Mouse (Mus musculus): ENCODE measurements around the gene Gak.

Gene Gak

DNA sequence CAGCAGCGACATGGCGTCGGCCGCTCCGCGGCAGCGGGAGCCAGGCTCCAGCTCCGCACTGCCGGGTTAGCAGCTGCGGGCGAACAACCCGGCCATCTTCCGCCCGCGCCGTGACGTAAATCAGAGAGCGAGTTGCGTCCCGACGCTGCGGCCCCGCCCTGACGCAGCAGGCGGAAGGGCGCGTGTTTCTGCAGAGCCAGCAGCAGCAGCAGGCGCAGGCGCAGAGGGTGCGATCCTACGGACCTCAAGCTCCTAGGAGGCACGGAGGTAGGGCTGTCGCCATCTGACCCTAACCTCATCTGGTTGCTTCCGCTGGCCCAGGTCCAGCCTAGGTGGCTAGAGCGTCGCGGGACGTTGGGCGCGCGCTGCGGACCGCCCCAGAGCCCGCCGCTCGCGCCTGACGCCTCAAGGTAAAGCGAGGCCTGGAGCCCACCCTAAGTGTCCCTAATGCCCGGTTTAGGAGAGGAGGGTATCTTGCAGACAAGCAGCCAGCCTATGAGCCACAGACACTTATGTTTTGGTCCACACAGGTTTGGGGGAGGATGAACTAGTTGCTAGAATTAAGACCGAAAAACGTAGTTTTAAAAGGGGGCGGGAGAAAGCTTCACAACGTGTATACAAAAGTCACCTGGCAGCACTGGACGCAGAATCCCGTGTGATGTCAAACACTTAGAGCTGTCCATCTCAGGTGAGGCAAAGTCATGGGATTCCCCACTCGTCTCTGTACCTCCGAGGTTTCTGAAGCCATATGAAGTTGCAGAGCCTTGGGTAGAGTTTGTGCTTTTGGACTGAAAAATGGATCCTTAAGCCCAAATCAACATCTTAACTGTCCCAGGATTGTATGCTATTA, at the start of gene Gak, which contains the start of gene Tmem175:
Gene Gak, minus strand, starts transcription at position 122 of the 850 bp plus-strand sequence.
Gene Tmem175, plus strand, starts transcription at position 137 of the 850 bp plus-strand sequence.
- DNase-seq: peak; percentile 95

DNA sequence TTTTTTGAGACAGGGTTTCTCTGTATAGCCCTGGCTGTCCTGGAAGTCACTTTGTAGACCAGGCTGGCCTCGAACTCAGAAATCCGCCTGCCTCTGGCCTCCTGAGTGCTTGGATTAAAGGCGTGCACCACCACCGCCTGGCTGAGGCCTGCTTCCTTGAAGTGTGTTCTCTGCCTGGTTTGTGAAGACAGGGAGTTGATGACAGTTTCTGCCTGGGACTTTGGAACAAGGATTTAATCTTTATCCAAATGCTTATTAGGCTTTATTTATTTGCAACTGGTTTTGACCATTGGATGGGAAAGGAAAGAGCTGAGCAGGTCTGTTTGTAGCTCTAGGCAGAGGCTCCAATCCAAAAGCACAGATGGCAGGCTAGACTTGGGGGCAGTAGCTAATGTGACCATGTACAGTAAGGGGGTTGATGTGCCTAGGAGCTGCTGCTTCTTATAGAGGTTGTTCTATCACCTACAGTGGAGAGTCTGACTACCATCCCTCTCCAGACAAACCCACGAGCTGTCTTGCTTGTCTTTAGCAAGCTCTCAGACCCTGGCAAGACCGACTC, 48.8 kb upstream of the Gak start:
- peak; percentile 50 for DNase-seq

DNA sequence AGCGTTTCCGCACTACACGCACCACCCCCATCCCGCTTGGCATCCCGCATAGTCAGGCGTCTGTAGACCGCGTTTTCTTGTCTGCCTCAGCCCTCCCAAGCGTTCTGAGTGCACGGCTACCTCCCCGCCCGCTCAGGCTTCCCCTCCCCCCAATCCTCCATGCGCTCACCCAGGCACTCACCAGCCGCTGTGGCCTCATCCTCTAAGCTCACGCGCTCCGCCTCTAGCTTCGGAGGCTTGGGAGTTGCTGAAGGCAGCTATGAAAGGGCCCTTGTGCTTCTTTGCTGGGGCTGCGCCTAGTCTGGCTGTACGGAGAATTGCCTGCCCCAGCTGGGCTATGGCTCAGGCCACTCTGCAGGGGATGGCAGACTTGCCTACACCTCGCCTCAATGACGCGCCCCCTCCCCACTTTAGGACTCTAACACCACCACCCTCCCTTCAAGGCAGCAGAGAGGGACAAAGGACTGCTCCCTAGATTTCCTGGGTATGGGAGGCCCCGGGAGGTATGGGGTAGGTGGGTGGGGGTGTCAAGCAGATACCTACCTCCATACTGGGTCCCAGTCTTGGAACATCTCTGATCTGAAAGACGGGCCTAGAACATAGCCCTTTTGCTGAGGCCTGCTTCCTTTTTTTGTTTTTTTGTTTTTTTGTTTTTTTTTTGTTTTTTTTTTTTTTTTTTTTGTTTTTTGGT, 48.2 kb upstream of the Gak start:
- peak; percentile 81 for DNase-seq

DNA sequence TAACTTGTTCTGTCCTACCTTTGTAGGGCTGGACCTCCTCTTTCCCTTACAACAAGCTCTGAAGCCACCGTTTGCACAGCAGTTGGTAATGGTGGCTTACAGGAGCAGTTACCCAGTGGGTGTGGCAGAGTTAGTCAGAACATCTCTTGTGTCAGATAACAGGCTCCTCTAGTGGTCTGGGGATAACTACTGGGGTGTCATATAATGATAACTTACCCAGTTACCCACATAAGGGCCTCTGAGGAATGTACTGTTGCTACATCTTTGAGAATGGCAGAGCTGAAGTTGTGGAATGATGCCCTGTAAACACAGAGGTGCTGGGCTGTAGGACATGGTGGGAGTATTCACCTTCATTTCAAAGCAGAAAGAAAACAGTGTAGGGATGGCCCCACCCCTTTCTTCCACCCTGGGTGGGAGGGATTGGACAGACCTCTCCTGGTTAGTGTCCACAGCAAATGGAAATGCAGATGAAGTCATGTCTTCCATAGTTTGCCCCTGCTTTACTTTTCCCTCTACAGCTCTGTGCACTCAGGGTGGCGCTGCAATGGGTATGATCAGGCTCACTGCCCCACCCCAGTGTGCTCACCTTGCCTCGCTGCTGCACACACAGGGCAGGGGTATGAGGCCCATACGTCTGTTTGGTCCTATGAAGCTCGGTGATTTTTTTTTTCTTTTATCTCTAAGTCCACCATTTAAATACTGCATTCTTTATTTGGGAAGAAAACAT, 47.4 kb upstream of the Gak start:
- DNase-seq: no peak

DNA sequence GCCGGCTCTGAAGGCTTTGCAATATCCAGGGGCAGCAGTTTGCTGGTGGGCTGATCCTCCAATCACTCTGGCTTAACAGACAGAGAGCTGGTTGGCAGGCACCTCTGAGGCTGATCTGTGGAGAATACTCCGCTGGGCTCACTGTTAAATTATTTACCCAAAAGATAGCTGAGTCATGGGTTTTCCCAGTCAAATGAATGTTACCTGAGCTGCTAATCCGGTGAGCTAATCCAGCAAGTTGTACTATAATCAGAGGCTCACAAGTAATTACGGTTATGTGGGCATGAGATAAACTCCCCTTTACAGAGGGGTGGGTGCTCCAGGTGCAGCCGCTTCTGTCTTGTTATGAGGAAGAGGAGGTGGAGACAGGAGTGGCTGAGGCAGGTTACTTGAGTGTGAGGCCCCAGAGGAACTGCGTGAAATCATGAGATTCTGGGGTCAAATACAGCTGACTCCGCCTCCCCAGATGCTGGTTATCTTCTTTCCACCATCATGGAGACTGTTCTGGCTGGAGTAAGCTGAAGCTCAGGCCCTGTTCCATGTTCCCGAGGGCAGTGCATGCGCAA, 45.8 kb upstream of the Gak start, which contains the start of gene Slc26a1:
Gene Slc26a1, minus strand, starts transcription at position 319 of the 566 bp plus-strand sequence.
- no peak for DNase-seq

DNA sequence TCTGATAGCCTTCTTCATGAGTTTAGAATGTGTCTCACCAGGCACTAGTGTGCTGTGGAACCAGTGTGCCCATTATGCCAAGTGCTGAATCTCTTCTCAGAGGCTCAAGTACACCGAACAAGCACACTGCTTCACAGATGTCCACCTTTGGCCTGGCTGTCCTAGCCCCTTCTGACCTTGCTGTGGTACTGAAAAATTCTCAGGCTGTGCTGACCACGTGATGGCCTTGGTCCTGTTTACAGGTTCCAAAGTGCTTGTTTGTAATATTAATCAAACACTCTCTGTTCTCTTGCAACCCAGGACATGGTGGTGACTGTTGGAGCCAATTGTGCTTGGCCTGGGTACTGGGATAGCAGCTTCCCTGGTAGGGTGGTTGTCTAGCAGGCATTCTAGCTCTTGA, 45.1 kb upstream of the Gak start:
- no peak for DNase-seq

DNA sequence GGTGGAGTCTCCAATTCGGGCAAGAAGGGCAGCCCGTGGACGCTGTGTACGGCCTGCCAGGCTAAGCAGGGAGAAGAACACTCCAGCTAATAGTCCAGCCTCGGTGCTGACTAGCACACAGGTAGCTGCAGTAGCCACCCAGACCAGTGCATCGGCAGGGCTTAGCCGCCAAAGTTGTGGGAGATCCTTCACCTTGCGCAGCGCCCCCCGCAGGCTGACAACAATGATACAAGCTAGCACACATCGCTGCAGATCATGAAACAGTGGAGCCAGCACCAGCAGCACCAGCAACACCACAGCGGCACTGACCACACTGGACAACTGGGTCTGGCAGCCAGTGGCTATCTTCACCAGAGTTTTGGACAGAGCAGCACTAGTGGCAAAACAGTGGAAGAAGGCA, 42.2 kb upstream of the Gak start:
- DNase-seq: no peak

DNA sequence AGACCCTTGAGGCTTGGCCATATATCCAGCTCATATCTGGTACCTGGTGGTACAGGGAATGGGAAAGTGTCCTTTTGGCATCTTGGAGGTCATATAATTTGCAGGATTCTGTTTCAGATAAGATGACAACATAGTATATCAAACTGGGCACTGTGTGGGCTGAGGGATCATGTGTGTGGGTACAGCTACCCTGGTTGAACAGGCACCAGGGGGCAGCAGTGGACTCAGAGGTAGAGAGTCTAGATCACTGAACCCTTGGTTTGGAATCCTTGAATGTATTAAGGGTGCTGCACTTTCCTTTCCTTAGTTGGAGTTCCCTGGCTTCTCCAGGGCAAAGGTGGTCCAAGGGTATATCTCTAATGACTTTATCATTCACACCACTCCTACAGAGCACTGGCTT, 41.2 kb upstream of the Gak start:
- DNase-seq: no peak

DNA sequence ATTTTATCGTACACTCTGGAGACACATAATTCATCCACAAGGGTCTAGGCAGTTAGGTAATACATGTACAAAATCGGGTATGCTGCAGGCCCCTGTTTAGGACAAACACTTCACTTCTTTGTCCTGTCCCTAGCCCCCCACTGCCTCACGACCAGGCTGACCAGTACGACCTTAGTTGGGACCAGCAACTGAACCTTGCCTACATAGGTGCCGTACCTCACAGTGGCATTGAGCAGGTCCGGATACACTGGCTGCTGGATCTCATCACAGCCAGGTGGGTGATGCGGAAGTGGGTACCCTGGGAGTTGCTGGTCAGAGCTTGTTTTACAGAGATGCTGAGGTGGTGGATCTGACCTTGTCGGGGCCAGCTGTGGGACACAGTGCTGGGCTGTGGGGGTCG, 40.4 kb upstream of the Gak start:
- DNase-seq: peak; percentile 54

DNA sequence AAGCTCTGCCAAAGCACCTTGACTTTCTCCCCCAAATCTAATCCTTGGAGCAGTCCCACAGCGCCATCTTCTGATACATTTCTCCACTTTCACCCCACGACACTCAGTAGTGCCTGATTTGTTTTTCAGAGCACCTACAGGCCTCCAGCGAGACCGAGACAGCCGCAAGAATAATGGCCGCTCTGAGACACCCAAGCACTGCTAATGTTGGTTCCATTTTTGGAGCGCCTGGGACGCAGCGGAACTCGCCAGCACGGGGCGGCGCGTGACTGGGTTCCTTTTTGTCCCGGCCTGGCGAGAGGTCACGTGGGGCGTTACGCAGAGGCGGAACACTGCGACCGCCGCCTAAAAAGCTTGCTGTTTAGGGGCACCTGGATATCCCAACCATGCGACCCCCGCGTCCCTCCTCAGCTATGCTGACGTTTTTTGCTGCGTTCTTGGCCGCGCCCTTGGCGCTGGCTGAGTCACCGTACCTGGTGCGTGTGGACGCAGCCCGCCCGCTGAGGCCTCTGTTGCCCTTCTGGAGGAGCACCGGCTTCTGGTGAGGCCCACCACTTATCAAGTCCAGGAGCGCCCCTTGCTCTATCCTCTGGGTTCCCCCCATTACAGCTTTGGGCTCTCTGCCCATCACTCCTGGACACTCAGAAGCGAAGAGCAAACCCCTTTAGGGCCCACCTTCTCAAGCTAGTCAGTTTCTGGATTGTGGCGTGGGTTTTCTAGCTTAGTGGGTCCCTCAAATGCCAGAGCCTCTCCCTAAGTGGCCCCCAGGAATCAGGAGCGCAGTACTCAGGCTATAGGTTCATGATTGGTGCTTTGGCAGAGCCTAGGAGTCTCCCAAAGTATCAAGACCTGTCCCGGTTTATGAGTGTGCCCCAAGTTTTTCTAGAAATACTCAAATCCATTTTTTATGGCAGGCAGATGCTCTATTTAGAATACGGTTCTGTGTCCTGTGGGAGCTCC, 39.7 kb upstream of the Gak start, which contains the start of gene Dgkq:
Gene Dgkq, minus strand, starts transcription at position 696 of the 960 bp plus-strand sequence.
- peak; percentile 91 for DNase-seq

DNA sequence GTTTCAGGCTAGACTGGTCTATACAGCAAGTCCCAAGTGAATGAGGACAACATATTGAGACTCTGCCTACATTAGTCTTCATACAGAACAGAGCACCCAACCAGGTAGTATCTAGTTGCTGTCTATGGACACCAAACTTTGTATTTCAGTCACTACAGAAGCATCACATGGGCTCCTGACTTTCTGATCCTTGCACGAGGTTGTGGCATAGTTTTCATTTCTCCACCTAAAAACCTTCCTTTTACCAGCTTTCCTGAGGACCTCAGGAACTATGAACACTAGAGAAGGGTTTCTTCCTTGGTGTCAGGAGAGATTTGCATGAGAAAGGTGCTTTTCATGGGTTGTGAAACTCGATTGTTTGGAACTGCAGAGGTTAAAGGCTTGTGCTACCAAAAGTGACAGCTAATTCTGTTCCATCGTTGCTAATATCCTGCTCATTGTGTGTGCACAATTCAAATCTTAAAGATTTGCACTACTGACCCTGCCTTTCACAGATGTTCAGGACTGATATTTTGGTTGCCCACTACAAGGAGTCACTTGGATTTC, 38.9 kb upstream of the Gak start:
- DNase-seq: no peak

DNA sequence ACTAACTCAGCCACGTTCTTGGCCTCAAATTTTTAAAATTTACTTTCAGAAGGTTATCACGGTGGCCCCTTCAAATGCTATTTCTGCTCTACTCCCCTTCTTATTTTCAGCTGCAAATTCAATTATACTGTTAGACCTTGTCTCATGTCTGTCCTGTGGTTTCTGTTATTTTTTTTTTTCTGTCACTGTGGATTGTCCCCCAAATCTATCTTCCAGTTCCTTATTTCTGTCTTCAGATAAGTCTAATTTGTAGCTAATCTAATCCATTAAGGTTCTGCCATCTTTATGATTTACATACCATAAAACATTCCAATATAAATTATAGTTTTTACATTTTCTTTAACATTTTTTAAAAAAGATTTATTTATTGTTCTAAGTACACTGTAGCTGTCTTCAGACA, 37.8 kb upstream of the Gak start:
- DNase-seq: no peak

DNA sequence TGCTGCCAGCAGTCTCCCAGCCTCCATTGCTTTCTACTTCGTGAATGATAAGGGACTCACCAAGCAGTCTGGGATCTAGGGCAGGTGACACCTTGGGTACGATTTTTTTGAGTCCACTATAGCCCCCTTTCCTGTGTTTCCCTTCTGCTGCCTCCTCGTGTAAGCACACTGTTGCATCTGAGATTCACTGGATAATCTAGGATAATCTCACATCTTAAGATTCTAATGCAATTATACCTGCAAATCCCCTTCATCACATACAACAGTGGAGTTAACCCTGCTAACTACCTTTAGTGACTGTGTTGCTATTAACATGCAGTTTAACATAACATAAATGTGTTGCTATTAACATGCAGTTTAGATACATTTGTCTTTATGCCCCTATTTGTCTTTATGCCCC, 35.5 kb upstream of the Gak start:
- DNase-seq: no peak

DNA sequence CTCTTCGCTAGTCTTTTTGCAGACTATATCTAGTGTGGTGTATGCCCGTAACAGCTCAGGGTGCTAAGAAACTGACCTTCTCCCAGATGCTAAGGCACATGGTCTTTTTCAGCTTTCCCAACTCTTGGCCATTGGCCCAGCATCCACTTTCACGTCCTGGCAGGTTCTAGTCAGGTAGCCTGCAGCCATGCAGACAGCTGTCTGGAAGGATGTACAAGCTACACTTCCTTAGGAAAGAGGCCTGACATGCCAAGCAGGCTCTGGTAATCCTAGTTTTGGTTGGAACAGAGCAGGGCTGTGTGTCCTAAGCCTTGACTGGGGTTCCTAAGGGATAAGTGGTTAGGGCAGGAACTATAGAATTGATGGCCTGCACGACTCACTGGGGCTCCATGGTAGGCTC, 33.2 kb upstream of the Gak start:
- peak; percentile 13 for DNase-seq

DNA sequence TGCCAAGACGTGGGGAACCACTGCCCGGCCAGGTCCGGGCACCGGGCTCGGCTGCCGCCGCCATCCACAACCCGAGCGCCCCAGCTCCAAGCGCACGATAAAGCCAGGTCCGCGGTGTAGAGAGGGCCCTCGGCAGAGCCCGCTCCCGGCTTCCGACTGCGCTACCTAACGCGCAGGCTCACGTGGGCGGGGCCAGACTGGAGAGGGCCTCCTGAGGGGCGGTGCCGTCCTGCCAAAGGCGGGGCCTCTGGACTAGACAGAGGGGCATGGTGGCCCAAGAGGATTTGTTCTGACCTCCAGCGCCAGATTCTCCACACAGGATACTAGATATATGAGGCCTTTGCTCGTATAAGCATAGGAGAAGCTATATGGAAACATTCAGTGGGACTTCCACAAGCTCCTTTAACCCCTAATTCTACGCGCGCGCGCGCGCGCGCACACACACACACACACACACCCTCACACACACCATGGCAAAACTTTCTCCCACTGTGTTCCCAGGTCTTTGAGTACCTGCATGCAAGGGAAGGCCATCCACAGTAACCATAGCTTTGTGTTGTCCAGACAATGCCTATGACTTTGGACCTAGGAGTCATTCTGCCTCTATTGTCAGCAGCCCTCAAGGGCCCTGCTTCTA, 31.2 kb upstream of the Gak start:
- DNase-seq: peak; percentile 93

DNA sequence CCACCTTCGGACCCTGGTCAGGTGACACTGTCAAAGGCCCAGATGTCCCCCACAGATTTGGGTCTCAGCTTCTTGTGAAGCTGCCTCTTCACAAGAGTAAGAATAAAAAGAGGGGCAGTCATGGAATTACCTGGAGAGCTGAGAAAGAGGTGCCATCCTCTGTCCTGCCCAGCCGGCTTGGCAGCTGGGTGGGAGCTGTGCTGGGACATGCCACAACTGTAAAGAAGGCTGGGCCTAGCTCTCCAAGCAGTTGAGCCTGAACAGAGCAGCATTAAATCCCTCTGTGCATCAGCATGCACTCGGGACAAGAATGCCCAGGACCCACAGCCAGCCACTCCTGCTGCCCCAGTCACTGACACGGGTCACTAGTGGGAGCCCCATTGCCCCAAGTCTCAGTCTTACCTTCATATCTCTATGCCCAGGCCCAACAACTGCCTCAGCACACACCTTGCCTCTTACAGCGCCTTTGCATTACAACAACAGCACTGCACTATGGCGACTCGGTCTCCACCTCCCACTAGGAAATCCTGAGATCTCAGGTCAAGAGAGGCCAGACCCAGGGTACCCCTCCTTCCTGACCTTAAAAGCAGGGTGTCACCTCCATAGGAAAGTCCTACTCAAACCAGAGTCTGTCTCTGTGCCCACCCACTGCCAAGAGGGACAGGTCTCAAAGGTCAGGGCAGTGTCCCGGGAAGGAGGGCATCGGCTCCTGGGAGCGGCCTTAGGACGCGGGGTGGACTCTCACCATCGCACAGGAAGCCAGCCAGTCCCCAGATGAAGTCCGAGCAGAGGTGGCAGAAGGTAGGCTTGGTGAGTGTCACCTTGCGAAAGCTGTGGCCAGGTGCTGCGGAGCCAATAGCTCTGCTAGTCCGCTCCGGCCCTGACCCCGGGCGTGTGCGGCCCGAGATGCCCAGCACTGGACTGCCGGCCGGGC, 30.4 kb upstream of the Gak start, which contains the start of gene Idua:
Gene Idua, plus strand, starts transcription at position 634 of the 934 bp plus-strand sequence.
- no peak for DNase-seq

DNA sequence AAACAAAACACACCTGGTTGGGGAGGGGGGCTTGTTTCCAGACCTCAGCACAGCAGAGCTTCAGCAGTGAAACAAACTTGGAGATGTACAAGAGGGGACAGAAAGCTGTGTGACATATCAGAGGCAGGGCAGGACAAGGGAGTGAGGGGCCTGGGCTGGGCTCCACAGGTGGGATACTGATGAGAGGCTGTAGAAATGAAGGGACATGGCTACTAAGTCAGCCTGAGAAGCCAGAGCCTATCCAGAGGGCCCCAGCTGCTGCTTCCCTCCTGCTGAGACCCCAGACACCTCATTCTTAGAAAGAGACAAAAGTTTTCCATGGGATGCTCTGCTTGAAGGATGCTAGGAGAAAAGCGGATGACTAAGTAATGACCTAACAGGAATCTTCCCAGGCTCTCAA, 29.1 kb upstream of the Gak start:
- peak; percentile 25 for DNase-seq

DNA sequence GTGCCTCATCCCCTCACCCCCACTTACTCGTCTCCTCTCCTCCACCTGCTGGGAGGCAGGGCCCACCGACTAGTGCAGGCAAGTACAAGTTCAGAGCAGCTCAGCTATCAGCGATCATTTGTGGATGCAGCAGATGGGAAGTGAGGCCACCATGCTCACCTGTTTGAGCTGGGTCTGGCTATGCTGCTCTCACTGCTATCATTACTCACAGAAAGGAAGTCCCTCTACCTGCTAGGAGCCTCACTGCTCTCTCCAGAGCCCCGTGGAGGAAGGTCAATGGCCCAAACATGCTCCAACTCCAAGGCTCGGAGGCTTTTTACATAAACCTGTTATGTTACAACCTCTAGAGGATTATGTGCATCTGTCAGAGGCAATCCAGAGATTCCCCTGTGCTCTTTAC, 27.9 kb upstream of the Gak start:
- DNase-seq: no peak

DNA sequence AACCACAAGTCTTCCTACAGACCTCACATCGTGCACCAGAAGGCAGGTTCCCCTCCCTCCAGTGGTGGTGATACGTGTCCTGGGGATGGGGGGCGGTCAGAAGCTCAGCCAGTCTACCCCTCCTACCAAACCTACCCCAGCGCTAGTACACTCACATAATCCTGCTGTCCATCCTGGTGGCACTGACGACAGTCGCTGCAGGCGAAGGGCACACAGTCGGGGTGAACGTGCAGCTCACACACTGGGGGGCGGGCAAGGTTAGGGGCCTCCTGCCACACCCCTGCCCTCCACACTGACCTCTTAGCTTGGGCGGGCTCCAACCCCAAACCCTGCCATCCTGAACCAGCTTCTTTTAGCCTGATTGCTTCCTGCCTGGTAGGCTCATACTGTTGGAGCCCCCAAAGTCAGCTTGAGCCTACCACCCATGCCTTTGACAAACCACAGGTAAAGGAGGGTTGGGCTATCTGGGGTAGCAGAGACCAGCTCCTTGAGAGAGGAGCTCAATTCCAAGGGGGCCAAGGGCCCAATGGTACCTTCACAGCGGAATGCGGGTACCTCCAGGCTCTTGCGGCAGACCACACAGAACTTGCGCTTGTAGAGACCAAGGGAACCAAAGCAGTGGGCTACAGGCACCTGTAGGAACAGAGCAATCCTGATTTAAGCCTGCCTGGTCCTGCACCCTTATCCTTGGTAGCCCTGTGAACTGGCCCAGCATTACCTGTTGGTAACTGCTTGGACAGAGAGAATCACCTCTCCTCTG, 26.5 kb upstream of the Gak start:
- peak; percentile 22 for DNase-seq

Data from cerebellum, adult 9-11 months (tissue).